Mouse (Mus musculus) liver (tissue): ENCODE results near the gene Cfap43.
A peak's percentile ranks its signal among the peaks of the same experiment; 100 is the strongest.

Experiments
- DNase-seq: peaks from one replicate; pipeline ENCODE4 v3.0.0-alpha.2; 2020; ENCODE audit warnings: mixed read lengths

Gene Cfap43

DNA sequence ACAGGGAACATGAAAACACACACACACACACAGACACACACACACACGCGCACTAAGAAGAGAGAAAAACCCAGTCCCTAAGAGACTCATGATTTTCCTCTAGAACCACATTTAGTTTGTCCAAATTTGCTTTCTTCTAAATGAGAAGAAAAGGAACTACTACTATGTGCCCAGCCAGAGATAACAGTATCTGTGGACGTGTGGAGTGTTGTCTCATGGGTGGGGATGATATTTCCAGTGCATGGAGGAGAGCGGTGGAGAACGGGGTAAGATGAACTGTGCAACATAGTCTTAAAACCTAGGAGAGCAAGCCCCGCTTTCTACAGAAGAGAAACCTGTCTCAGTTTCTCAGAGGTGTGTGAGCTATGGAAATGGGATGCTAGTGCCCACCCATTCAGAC lies 135.2 kb downstream of the Cfap43 start:
- no peak for DNase-seq

DNA sequence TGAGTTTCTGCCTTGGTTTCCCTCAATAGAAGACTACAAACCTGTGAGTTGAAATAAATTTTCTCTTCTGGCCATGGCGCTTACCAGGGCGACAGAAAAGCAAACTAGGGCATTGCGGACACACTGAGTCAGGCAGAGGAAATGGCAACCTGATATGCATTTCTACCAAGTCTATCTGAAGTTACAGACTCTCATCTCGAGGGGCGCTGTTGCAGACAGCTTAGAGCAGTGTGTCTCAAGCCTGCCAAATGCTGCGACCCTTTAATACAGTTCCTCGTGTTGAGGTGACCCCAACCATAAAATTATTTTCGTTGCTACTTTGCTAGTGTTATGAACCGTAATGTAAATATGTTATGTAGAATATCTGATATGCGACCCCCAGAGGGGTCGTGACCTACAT lies 138.1 kb downstream of the Cfap43 start:
- DNase-seq = no peak

DNA sequence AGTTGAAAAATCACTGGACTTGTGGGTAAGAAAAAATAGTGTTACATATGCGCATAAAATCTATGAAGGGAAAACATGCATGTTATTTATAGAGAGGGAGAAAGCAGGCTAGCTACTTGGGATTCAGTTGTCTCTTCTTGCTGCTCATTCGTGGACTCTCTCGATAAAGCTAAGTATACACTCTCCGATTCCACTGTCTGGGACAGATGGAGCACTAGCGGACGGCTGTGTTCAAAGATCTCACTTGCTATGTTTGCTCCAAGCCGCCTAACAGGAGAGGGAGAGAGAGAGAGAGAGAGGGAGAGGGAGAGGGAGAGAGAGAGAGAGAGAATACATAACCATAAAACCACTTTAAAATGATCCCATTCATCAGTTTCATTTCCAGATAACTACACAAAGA lies 138.9 kb downstream of the Cfap43 start:
- DNase-seq = no peak

DNA sequence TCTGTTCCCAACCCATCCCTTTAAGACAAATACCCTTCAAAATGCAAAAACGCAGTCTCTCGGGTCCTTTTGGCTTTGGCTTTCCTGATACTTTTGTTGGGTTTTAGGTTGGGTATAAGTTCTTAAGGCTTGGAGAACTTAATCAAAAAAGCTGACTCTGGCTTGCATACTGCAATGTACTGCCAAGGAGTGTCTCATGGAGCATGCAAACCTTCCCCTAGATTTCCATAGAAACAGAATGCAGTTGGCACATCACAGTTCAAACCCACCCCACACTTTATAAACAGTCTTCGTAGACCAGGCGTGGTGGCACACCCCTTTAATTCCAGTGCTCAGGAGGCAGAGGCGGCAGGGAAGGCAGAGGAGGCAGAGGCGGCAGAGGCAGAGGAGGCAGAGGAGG lies 141.2 kb downstream of the Cfap43 start:
- no peak for DNase-seq

DNA sequence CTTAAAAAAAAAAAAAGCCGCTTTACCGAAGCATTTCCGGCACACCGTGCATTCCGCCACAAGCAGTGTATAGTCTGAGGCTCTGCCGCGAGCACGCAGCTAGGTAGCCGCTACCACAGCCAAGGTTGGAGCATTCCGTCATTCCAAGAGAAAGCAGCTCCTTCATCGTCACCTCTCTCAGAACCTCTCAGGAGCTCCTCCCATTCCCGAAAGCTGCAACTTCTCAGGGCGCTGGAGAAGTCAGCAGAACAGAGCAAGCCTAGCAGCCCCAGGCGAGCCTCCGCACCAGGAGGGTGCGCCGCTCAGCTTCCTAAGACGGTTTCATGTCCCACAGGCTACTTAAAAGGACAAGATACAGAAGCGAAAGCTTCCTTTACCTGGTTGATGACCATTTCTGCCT lies 163.5 kb downstream of the Cfap43 start:
- DNase-seq = no peak

DNA sequence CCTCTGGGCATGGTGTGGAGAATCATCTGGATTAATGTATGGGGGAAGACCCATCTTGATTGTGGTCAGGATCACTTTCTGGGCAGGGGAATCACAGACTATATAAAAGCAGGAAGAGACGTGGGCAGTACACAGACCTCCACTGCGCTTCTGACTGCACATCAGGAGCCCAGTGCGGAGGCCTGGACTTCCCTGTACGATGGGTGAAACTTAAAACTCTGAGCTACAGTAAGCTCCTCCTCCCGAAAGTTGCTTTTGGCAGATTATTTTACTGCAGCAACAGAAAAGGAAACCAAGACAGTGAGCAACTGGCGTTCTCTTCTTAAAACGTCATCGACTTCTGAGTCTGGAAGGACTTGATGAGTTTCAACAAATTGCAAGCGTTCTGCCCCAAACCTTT lies 164.2 kb downstream of the Cfap43 start:
- no peak for DNase-seq

DNA sequence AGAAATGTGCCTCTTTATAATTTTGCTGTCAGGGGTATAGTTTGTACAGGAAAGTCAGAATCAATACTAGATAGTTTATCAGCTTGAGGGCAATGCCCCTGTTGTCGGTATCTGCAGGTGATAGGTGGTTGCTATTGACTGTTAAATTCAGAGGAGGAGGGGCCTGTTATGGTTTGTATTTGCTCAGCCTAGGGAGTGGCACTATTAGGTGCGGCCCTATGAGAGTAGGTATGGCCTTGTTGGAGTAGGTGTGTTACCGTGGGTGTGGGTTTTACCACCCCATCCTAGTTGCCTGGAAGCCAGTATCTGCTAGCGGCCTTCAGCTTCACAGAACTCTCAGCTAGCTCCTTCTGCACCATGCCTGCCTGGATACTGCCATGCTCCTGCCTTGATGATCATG lies 165.2 kb downstream of the Cfap43 start:
- DNase-seq = no peak

DNA sequence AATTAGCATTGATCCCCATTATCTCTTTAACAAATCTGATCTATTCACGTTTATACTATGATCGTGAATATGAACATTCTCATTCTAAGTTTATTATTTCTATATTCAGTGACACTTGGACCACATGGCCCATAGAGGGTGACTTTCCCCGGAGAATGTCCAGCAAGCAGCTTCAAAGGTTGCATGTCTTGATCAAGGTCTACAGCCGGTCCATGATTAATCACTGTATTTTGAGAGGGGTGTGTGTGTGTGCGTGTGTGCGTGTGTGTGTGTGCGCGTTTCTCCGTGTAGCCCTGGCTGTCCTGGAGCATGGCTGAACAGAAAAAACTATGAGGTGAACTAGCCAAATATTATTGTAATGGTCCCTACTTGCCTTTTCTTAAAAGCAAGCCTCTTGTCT lies 166.6 kb downstream of the Cfap43 start:
- no peak for DNase-seq

DNA sequence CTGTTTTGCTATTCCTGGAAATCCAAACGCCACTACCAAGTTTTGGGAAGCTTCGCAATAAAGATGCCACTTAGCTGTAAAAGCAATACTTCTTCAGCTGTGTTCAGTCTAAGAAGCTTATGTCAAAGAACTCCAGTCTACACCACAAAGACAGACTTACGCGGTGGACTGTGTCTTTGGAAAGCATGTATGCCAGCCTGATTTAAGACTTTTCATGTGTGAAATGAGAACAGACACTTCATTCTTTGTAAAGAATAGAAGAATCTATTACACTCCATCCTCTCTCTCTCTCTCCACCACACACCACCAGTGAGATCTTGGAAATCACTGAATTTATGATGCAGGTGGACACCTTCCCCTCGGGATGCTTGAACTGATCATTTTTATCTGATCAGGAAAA lies 168.7 kb downstream of the Cfap43 start:
- DNase-seq = no peak

DNA sequence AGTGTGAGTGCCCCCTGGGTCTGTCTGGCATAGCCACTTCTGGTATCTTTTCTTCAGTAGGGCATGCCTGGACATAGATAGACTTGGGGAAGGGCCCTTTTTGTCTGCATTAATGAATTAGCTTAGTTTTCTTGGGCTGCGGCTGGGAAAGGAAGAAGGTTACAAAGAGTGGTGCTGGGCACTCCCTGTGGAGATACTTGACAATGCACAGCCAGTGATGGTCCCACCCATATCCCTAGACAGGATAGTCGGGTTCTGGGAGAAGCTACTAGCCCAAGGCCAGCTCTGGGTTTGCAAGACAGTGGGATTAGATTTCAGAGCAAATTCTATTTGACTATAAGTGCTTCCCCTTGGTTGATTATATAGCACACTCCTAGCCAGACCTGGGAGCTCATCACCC lies 170.1 kb downstream of the Cfap43 start:
- DNase-seq = no peak

DNA sequence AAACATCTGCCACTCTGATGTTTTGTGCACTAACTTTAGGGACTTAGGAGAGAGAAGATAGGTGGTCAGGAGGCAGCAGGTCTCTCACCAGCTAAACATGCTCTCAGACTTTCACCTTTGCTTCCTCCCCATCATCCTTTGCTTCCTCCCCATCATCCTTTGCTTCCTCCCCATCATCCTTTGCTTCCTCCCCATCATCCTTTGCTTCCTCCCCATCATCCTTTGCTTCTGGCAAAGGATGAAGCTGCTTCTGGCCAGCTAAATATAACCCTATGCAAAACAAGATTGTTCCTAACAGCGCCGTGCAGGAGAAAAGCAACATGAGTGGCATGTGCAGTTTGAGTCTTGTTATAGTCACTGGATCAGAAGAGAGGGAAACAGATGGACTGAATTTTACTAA lies 172.0 kb downstream of the Cfap43 start:
- DNase-seq = no peak

DNA sequence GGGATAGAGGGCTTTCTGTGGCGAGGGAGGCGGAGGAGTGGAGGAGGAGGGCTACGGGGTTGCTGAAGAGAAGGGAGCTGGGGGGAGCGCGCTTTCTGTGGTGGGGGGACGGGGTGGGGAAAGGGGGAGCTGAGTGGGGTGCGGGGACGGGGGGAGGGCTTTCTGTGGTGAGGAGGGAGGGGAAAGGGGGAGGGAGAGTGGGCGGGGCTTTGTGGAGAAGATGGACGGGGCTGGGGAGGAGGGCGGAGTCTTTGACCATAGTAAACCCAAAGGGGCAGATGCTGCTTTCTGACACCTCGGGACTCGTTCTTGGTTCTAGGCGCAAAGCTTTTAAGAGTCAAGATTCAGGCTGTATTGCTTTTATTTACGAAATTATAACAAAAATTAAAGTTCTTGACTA lies 187.2 kb downstream of the Cfap43 start:
- DNase-seq = peak; percentile 89

DNA sequence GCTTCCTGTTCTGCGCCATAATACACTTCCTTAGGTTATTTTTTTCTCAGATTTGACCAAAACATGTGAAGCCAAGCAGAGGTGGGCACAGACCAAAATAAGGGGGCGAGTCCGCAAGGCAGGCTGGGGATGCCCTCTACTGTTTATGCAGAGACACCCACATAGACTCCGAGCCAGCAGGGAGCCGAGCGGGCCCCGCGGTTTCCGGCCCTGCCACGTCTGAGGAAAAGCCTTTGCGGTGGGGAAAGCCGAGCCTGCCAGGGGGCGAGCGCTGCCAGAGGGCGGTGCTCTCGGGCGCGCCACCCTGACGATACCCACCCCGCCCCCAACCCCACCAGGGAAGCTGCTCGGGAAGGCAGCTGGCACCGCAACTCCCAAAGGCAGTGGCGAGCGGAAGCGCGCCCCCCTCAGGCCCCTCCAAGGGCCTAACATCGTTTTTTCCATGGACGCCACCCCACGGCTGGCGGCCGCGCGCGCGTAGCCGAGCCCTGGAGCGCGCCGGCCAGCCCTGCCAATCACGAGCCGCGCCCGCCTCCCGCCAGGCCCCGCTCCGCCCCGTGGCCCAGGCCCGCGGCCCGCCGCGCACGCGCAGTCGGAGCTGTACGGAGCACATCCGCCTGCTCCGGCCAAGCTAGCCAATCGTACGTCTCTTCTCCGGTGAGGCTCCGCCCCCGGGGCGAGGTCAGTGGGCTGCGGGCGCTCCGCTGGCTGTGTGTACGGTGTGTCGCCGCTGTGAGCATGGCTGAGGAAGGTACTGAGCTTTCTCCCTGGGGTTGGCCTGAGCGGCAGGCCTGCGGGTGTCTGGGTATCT lies 187.8 kb downstream of the Cfap43 start, which contains the start of gene Sfr1:
TSS of gene Sfr1 (plus strand) at position 612 of the 811 bp plus-strand sequence.
- DNase-seq = peak; percentile 100

DNA sequence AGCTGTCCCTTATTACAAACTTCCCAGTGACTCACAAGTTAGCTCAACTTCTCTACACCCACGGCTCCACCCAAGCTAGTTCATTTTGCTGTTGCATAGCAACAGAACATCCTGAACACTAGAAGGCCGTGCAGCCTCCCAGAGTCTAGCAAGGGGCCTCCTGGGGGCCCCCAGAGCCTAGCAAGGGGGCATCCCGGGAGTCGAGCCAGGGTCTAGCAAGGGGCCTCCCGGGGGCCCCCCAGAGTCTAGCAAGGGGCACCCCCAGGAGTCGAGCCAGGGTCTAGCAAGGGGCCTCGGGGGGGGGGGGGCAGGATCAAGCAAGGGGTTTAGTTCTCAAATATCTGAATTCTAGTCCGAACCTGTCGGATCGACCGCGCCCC lies 188.4 kb downstream of the Cfap43 start:
- DNase-seq = peak; percentile 77

DNA sequence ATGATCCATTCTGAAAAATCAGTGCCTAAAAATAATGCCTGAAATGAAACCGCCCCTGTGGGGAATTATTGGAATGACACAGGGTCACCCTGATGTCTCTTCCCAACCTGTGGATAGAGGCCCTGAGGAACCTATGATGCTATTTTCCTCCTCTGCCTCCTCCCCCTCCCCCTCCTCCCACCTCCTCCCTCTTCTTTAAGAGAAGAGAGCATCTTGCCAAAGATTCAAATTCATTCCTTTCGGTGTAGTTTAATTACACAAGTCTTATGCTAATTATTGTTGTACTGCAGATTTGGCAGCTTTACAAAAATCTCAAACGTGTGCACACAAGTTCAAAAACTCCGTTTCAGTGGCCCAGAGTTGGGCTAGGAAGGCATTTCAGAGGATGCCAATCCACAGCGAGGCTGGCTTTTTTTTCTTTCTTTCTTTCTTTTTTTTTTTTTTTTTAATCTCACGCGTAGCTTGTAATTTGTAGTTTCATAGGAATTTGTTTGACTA lies 193.4 kb downstream of the Cfap43 start:
- DNase-seq = no peak

DNA sequence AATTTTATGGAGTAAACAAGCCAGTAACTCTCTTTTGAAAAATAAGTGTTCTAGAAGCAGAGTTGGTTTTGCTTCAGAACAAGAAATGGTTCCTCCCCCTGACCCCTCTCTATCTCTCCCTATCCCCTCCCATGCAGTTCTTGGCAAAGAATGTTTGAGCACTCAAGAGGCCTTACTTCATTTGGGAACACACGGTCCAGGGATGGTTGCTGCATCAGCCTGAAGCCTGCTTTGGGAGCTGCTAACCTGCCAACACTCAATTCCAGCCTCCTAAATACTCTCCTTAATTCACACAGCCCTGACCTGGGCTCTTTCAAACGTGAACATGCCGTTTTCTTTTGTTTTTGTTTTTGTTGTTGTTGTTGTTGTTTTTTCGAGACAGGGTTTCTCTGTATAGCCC lies 194.2 kb downstream of the Cfap43 start:
- no peak for DNase-seq

DNA sequence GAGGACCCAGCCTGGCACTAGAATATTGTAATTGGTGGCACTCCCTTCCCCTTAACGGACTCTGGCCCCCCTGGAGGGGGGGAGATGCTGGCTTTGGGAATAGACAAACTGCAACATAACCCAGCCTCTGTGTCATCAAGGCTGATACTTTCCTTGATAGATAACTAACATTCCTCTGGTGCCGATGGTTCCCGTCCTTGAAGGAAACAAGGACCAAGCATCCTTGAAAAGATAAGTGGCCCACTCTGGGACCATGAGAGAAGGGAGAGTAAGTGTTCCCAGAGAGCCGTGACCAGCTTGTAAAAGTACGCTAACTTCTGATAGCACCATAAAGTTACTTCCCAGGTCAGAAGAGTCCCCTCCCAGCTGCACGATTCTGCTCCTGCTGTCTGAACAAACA lies 196.6 kb downstream of the Cfap43 start:
- DNase-seq = no peak

DNA sequence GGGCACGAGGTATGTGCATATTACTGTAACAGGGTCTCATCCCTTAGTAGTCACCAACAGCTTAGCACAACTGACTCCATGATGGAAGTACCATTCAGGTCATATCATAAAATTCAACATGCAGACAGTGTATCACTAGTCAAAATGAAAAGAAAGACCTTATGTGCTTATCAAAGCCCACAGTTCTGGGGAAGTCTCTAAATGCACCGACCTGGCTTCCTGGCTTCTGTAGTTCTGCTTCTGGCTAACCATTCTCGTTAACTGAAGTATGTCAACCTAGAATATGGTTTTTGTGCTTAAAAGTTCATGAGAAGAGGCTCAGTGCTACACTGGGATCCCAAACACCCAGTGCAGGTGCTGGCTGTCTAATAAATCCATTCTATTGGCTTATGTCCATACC lies 199.9 kb downstream of the Cfap43 start:
- no peak for DNase-seq

DNA sequence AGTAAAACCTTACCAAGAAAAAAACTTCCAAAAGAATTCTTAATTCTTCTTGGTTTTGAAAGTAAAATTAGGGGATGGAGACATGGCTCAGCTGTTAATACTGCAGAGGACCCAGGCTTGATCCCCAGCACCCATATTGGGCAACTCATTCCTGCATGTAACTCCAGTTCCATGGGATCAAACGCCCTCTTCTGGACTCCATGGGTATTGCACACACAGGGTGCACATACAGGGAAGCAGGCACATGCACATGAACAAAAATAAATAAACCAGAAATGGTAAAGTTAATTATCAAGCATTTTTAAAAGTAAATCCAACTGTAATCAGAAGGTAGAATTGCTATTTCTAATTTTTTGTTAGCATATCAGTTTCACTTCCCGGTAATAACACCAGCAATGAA lies 202.9 kb downstream of the Cfap43 start:
- no peak for DNase-seq

DNA sequence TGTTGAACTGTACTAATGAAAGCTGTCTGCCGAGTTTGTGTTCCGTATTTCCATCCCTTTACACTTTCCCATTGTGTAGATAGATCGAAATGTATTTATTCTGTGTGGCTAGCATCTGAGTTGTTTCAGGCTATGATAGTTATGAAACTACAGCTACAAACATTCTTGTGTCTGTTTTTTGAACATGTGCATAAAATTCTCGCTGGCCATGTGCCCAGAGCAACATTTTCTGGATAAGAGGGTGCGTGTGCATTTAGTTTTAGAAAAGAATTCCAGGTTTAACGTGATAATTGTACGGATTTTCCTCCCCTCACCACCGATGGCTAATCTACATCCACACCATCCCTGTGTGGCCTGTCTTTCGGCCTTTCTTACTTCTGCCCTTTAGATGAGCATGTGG lies 205.6 kb downstream of the Cfap43 start:
- no peak for DNase-seq

DNA sequence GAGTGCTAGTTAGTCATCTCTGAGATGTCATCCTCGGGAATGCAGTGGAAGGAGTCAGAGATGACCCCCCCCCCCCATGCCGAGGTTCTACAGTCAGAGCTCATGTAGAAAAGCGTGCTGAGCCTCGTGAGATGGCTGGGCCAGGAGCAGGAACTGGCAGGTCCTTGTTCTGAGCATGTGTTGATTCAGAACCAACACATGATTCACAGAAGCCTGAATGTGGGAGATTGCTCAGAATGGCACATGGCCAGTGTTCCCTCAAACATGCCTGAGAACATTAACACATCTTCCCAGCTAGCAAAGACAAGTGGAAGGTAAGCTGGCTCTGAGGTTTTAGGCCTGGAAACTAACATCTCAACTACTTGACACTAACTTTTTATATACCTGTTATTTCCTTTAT lies 208.7 kb downstream of the Cfap43 start:
- no peak for DNase-seq

DNA sequence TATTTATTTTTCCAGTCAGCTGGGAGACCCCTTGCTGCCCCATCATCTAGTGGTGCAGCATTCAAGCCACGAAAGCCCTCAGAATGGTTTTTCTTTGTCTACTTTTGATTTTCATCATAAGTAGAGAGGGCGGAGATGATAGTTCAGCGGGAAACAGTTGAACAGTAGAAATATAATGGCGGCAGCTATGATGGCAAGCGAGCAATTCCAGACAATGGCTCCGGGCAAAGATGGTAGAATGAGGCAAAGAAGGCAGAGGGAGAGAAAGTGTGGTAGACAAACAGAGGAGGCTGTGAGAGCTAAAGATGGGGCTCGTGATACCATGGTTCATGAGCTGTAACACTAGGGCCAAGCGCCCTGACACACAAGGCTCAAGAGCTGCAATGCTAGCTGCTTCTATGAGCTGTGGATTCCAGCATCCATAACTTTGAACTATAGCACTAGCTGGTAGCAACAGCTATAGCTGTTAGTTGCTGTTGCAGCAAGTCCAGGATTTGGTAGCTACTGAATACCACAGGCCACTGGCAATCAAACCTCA lies 213.2 kb downstream of the Cfap43 start:
- no peak for DNase-seq

DNA sequence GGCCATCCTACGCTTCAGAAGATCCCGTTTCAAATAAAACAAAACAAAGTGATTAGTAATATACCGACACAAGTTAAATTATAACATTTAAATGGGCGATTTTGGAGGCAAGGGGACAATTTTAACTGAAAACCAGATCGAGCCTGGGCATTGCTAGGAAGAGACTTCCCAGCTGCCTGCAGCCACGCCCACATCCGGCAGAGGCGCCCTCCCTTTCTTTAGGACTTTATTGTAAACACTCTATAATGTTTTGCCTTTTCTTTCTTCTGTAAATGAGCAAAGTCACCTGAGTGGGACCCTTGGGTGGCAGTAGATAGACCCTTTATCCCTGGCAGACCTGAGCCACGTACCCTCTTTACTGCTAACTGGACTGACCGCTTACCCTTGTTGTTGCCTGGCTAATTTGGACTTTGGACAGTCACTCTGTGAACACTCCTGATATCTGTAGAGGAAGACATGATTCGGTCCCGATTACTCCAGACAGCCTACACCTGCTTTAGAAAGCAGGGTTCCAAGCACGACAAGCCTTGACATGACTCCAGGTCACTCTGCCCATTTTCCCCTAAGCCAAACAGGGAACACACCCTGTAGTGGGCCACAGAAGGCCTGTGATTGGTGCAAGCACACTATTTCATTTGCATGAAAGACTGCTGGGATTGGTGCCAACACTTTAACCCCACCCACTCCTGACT lies 213.9 kb downstream of the Cfap43 start:
- no peak for DNase-seq

DNA sequence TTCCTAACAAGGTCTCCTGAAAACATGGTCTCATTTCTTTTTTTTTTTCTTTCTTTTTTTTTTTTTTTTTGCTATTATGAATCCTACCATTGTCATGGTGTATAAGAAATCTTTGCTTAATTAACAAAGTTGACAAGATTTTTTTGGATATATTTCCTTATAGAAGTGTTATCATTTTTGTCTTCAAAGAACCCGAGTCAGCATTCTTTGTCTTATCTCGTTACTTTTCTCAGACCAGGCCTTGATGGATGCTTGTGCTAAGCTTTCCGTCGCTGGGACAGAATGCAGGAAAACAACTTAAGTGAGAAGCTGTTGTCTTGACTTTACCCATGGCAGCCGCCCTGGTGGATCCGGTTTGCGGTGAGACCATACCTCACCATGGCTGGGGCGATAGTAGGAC lies 218.6 kb downstream of the Cfap43 start:
- DNase-seq = no peak
